Mouse (Mus musculus): ENCODE results near the gene Esp16.
"Not testable (repeated sequence)": the region's sequence is repeated elsewhere in the genome, so short reads cannot be mapped to it uniquely, and the experiment has no call there.

Esp16 gene

DNA sequence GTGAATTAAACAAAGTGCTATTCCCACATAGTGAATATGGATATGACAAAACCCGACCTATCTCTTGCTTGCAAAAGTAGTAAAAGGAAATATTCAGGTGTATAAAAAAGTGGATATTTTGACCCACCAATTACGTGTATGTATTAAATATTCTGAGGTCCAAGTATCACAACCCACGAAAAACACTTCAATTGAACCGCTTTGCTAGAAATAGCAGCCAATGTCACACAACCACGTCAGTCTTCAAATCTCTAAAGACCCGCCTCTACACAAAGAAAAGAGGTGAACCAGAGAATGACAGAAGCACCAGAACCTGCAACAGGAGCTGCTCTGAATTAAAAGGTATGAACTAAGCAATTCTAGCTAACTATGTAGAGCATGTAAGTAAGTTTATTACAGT lies at the start of gene Esp16:
TSS of gene Esp16 (plus strand) at position 301 of the 400 bp plus-strand sequence.
- not testable (repeated sequence) for DNase-seq (ENCODE audit: low spot score in 2 of 2)

DNA sequence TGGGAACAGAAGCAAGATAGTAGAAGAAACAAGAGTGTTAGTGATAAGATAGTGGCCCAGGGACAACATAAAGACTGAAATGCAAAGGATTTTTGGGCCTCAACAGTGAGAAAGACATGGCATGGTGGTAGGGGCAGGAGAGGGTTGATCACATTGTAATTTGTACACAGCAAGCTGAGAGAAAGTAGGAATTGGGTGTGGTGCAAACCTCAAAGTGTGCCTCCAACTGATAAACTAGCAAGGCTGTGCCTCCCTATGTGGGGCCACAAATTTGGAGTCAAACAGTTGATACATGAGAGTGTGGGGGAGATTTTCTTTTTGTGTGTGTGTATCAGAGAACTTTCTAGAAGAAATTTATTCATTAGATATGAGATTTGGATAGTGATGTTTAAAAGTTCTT lies 37.9 kb upstream of the Esp16 start:
- not testable (repeated sequence) for DNase-seq (ENCODE audit: low spot score in 2 of 2)
